Mouse (Mus musculus) brain, embryonic 14.5 days (tissue): ENCODE data around the gene Msantd1. TPM values are rescaled to one million over a fixed set of nuclear protein-coding genes. Genes with fewer than 3 reads are reported as not detected.
A peak's percentile ranks its signal among the peaks of the same experiment; 100 is the strongest.
"Not testable (repeated sequence)": the region's sequence is repeated elsewhere in the genome, so short reads cannot be mapped to it uniquely, and the experiment has no call there.

ENCODE experiments used
- DNase-seq: peaks from one replicate; pipeline ENCODE4 v3.0.0-alpha.2; 2011; ENCODE audit warnings: low read depth
- CTCF ChIP-seq: fragments of 200-500 bp; IDR thresholded peaks from 2 replicates; pipeline ENCODE4 v1.5.1; 2012; ENCODE audit warnings: inconsistent platforms, mild to moderate bottlenecking, moderate library complexity, borderline replicate concordance; ENCODE audit not compliant: insufficient read depth, insufficient read length; ENCODE audit errors: extremely low read depth
- POLR2A ChIP-seq: fragments of 200-500 bp; IDR thresholded peaks from 2 replicates; pipeline ENCODE4 v1.6.1; 2012; ENCODE audit warnings: mild to moderate bottlenecking, inconsistent platforms, borderline replicate concordance; ENCODE audit not compliant: poor library complexity, insufficient read depth, insufficient read length, severe bottlenecking; ENCODE audit errors: extremely low read depth
- polyA plus RNA-seq: library from polyadenylated mRNA; depleted of rRNA; stranded (reverse); fragments of >200 nt; gene quantifications from 2 replicates; pipeline ENCODE4 v1.2.3, GENCODE M21; 2012; rRNA removed

The Msantd1 gene
- polyA plus RNA-seq, result 8.2 and 9.0 TPM in 2 replicates

DNA sequence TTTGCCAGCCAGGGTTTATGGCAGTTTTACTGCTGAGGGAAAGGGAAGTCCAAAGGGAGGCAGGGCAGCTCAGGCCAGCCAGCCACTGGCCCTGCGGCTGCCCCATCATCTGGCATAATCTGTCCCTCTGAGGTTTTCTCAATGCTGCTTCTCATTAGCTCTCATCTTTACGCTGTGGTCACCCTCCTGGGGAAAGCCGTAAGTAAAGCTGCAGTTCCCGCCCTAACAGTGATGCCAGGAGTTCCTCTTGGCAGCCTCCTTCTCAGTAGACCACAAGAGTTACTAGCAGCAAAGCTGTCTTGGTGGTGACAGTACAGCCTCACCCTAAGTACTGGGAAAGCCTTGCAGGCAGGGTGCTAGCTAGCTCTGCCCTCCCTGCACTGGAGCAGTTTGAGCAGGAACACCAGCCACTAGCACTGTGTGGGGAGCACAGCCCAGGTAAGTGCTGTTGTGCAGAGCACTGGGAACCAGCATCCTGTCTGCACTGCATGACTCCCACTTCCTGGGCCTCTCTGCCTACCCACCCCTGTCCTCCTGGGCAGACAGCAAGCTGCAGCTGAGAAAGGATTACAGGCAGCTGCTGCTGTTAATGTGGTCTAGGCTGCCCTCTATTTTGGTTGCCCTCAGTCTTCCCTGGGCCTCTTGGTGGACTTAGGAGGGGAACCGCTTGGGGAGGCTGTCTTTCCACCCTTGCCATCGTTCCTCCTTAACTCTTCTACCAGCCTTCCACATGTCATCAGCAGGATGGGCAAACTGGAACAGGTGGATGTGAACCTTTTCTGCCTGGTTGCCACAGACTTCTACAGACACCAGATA, at the start of gene Msantd1:
TSS of gene Msantd1 (plus strand) at position 103 of the 816 bp plus-strand sequence.
- TF ChIP-seq CTCF, result no peak
- no peak for TF ChIP-seq POLR2A
- DNase-seq, result no peak

DNA sequence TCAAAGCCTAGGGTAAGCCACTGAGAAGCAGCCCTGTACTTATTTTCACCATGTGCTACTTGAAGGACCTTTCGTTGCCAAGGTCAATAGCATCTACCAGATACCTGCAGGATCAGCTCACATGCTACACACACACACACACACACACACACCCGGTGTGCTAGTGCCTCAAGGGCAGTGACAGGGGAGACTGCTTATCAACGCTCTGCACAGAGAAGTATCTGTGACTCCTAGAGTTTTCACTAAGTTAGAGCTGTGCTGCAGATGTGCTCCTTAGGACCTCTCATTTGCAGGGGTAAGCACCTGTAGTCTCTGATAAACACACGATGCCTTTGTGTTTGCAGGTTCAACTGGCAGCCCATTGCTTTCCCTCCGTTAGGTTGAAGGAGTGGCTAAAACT, 42.4 kb upstream of the Msantd1 start:
- no peak for TF ChIP-seq CTCF
- TF ChIP-seq POLR2A, result no peak
- no peak for DNase-seq

- DNase-seq, result not testable (repeated sequence)
Observed at GRCm38 (mm10) chr5:34880307-34880706, 27.5 kb upstream of the Msantd1 start.

GRCm38 (mm10) chr5:34881023-34881422, 26.8 kb upstream of the Msantd1 start:
- TF ChIP-seq CTCF (no peak), POLR2A (no peak)
- no peak for DNase-seq

DNA sequence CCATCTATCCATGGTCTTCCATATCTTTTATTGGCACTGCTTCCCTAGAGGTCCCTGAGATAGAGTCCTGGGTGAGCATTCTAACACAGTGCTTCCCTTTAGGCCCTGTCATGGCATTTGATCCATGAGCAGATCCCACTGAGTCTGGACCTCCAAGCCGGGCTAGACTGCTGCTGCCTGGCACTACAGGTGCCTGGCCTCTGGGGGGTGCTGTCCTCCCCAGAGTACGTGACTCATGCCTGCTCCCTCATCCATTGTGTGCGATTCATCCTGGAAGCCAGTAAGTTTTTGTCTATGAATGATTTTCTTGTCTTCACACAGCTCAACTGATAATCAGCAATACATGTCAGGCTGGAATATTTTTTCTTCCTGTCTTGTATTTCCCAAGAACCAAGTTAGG, 22.6 kb upstream of the Msantd1 start:
- DNase-seq, result no peak

GRCm38 (mm10) chr5:34889252-34889651, 18.6 kb upstream of the Msantd1 start:
- DNase-seq, result no peak
- no peak for TF ChIP-seq POLR2A
- TF ChIP-seq CTCF, result no peak

More for the DNA sequence above, 22.6 kb upstream of the Msantd1 start:
- TF ChIP-seq CTCF (peak; percentile 14; the same call in 1 of the 2 replicates), POLR2A (no peak)

GRCm38 (mm10) chr5:34896697-34897453, 10.9 kb upstream of the Msantd1 start:
- no peak for DNase-seq
- TF ChIP-seq CTCF (no peak), POLR2A (no peak)

- no peak for DNase-seq
- TF ChIP-seq CTCF (no peak), POLR2A (no peak)
Observed at GRCm38 (mm10) chr5:34899787-34900469, 7.9 kb upstream of the Msantd1 start.

- TF ChIP-seq POLR2A (no peak), CTCF (no peak)
- no peak for DNase-seq
Observed at GRCm38 (mm10) chr5:34902371-34902770, 5.4 kb upstream of the Msantd1 start.

- DNase-seq, result peak; percentile 81
- no peak for TF ChIP-seq POLR2A
- TF ChIP-seq CTCF, result peak; percentile 8; the same call in 1 of the 2 replicates
Observed at GRCm38 (mm10) chr5:34902811-34903385, 4.9 kb upstream of the Msantd1 start.

DNA sequence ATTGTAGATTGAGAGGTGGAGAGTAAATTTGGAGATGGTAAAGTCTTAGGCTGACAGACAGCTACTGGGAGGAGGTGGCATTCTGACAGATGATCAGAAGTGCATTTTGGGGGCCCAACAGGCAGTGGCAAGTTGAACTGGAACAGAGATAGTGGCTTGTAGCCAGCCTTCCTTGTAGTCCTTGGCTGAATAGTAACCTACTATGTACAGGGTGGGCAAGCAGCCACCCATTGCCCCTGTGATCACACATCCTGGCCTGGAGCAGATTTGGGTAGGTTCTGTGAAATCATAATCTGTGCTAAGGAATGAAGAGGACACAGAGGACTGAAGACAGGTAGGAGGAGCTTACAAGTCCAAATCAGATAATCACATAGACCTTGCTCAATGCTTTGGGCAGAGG, 3.4 kb upstream of the Msantd1 start:
- DNase-seq, result no peak
- no peak for TF ChIP-seq POLR2A
- TF ChIP-seq CTCF, result no peak

DNA sequence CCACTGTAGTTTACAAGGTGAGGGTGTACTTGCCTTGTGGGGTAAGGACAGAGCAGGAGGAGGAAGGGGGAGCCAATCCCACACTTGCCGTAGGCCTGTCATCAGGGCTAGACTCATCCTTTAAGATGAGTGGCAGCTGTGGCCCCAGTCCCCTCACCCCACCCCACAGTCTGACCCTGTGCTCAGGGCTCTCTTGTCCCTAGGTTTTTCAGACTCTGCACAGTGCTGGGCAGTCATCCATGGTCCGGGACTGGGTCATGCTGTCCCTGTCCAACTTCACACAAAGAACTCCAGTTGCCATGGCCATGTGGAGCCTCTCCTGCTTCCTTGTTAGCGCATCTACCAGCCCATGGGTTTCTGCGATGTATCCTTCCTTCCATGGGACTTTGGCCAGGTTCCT, 582 bp upstream of the Msantd1 start:
- TF ChIP-seq POLR2A (no peak), CTCF (no peak)
- no peak for DNase-seq
